Mouse (Mus musculus) megakaryocyte, embryonic 14.5 days (primary cell): ENCODE measurements around the gene Kcnk18. TPM values are rescaled to one million over a fixed set of nuclear protein-coding genes. Genes with fewer than 3 reads are reported as not detected.

ENCODE experiments used
- H3K27me3 ChIP-seq: replicated peaks from 2 replicates; pipeline ENCODE3; 2012; ENCODE audit warnings: inconsistent platforms
- H3K36me3 ChIP-seq: replicated peaks from 2 replicates; pipeline ENCODE3; 2012; ENCODE audit warnings: low read length, inconsistent platforms, mixed read lengths
- H3K4me1 ChIP-seq: 2 replicates; pipeline ENCODE4 v1.6.1; 2012; ENCODE audit warnings: inconsistent platforms
- H3K4me3 ChIP-seq: replicated peaks from 2 replicates; pipeline ENCODE3; 2012; ENCODE audit warnings: moderate library complexity, mild to moderate bottlenecking, inconsistent platforms
- H3K9me3 ChIP-seq: 2 replicates; pipeline ENCODE4 v1.6.1; 2012; ENCODE audit warnings: inconsistent platforms
- FLI1 ChIP-seq: IDR thresholded peaks from 2 replicates; pipeline ENCODE4 v1.6.1; 2012; ENCODE audit warnings: low read length, inconsistent platforms, mixed read lengths
- GATA1 ChIP-seq: IDR thresholded peaks from 3 replicates; pipeline ENCODE4 v1.6.1; 2012; ENCODE audit warnings: mixed read lengths, low read length, inconsistent platforms, borderline replicate concordance
- polyA plus RNA-seq: library from polyadenylated mRNA; stranded (reverse); fragments of >175 nt; gene quantifications from 2 replicates; pipeline ENCODE4 v1.2.3, GENCODE M21; 2012; ENCODE audit warnings: low replicate concordance; ENCODE audit not compliant: insufficient read depth

The Kcnk18 gene
- polyA plus RNA-seq, 1 experiment, result not detected

- no peaks in the 10 kb centered on the region for H3K9me3 ChIP-seq
- no peaks in the 10 kb centered on the region for H3K36me3 ChIP-seq
- no peak overlapping the region for H3K4me3 ChIP-seq
- peaks cover 16% of the 10 kb centered on the region for H3K4me1 ChIP-seq
- peaks cover 82% of the 10 kb centered on the region for H3K27me3 ChIP-seq
- TF ChIP-seq FLI1 (no peak), GATA1 (no peak)
These were observed 28.4 kb upstream of the Kcnk18 start for GRCm38 (mm10) chr19:59190431-59191122.

GRCm38 (mm10) chr19:59191123-59191505 lies 27.9 kb upstream of the Kcnk18 start:
- Histone ChIP-seq H3K27me3 (peaks cover 82% of the 10 kb centered on the region), H3K9me3 (no peaks in the 10 kb centered on the region), H3K4me3 (no peak overlapping the region), H3K4me1 (peaks cover 16% of the 10 kb centered on the region), H3K36me3 (no peaks in the 10 kb centered on the region)
- TF ChIP-seq GATA1 (no peak), FLI1 (no peak)

GRCm38 (mm10) chr19:59192491-59192890 lies 26.5 kb upstream of the Kcnk18 start:
- no peak overlapping the region for H3K4me3 ChIP-seq
- no peaks in the 10 kb centered on the region for H3K36me3 ChIP-seq
- H3K4me1 ChIP-seq, result peaks cover 16% of the 10 kb centered on the region
- TF ChIP-seq GATA1 (no peak), FLI1 (no peak)
- peaks cover 84% of the 10 kb centered on the region for H3K27me3 ChIP-seq
- 0 out of 2 replicates have a peak, but pooled peaks cover 5% of the 10 kb centered on the region for H3K9me3 ChIP-seq

DNA sequence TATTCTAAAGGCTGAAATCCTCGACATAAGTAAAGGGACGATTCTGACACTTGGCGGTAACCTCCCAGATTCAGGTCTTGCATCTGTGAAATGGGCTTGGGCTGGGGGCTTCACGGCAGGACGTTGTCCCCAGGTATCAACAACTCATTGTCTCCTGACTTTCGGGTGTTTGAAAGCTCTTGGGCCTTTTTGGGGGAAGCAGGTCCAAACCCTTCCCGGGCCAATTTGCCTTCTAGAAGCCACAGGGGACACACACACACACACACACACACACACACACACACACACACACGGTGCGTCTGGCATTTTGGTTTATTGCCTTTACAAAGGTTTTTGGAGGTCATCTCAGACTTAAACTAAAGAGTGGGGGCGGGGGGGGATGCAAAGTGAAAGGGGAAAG lies 25.6 kb upstream of the Kcnk18 start:
- H3K4me3 ChIP-seq, result peak overlapping the region; percentile 86
- TF ChIP-seq GATA1 (no peak), FLI1 (no peak)
- peaks cover 16% of the 10 kb centered on the region for H3K4me1 ChIP-seq
- H3K27me3 ChIP-seq, result peaks cover 87% of the 10 kb centered on the region
- H3K36me3 ChIP-seq, result no peaks in the 10 kb centered on the region
- 0 out of 2 replicates have a peak, but pooled peaks cover 5% of the 10 kb centered on the region for H3K9me3 ChIP-seq

- Histone ChIP-seq H3K36me3 (no peaks in the 10 kb centered on the region), H3K4me1 (peaks cover 16% of the 10 kb centered on the region), H3K4me3 (peak overlapping the region; percentile 86), H3K9me3 (peaks cover 9% of the 10 kb centered on the region), H3K27me3 (peaks cover 83% of the 10 kb centered on the region)
- TF ChIP-seq FLI1, result no peak
- TF ChIP-seq GATA1, result no peak
These were observed 24.8 kb upstream of the Kcnk18 start for GRCm38 (mm10) chr19:59193986-59194820.

DNA sequence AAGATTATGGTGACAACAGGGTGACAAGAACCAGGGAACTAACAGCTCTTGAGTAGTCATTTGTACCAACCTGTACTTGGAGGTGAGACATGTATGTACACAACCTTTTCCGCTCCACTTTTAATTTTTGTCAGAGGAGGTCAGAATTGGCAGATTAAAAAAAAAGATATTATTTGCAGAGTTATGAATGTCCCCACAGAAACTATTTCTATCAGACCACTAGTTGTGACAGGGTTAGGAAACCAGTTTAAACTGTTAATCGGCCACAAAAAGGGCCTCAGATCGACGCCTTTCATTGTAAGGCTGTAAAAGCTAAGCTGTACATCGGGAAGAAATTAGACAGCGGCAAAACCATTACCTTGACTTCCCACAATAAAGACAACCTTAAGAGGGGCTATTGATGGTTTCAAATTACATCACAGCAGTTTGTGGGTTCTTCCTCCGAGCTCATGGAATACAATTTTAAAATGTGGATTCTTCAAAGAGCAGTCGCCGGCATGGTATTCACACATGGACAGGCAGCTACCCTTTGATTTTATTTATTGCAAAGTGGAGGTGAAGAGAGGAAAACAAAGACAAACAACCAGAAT lies 23.7 kb upstream of the Kcnk18 start:
- peaks cover 79% of the 10 kb centered on the region for H3K27me3 ChIP-seq
- no peaks in the 10 kb centered on the region for H3K36me3 ChIP-seq
- H3K4me1 ChIP-seq, result peaks cover 16% of the 10 kb centered on the region
- no peak overlapping the region for H3K4me3 ChIP-seq
- peaks cover 17% of the 10 kb centered on the region for H3K9me3 ChIP-seq
- TF ChIP-seq GATA1, result no peak
- TF ChIP-seq FLI1, result no peak

DNA sequence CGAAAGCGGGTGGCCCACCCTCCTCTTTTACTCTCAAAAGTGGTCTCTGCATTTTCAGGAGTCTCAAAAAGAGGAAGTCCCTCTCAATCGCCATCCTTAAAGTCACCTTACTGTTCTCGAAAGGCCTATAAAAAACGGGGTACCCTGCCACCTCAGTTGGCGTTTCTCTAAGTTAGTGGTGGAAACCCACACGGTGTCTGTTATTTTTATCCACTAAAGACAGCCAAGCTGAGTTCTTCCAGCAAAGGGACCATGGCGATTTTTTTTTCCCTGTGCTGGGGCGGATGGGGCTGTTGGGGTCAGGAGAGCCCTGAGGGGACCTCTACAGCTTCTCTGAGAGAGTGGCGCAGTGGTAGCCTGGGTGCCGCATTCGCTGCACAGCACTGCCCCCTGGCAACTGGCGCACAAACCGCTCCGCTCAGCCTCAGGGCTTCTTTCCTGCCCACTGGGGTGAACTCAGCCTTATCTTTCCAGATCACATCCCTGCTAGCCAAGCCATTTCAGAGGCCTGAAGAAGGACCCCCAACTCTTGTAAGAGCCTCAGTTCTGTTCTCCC lies 22.8 kb upstream of the Kcnk18 start:
- no peak for TF ChIP-seq GATA1
- TF ChIP-seq FLI1, result no peak
- Histone ChIP-seq H3K4me1 (peaks cover 16% of the 10 kb centered on the region), H3K27me3 (peaks cover 69% of the 10 kb centered on the region), H3K4me3 (no peak overlapping the region), H3K36me3 (no peaks in the 10 kb centered on the region), H3K9me3 (peaks cover 17% of the 10 kb centered on the region)

DNA sequence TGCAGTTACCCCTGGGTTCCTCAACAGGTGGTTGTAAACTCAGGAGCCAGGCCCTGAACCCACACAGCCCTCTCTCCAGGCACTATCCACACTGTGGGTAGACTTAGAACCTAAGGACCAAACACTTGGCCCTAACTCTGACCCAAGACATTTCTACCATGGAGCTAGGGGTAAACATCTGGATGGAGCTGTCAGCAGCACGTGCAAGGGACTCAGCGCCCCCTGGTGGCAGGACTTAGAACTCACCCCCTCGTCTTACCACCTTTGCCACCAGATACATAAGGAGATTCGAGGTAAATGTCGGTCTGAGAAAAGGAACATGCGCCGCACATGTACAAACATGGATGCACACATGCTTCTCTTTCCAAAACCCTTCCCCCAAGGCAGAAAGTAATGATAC lies 20.9 kb upstream of the Kcnk18 start:
- H3K27me3 ChIP-seq, result peaks cover 63% of the 10 kb centered on the region
- H3K36me3 ChIP-seq, result no peaks in the 10 kb centered on the region
- H3K9me3 ChIP-seq, result peaks cover 17% of the 10 kb centered on the region
- peaks cover 14% of the 10 kb centered on the region for H3K4me1 ChIP-seq
- TF ChIP-seq GATA1, result no peak
- no peak for TF ChIP-seq FLI1
- H3K4me3 ChIP-seq, result no peak overlapping the region

- Histone ChIP-seq H3K4me3 (no peak overlapping the region), H3K9me3 (no peaks in the 10 kb centered on the region), H3K36me3 (no peaks in the 10 kb centered on the region), H3K4me1 (peaks cover 4% of the 10 kb centered on the region; the same call in 1 of the 2 replicates), H3K27me3 (peaks cover 27% of the 10 kb centered on the region)
- TF ChIP-seq GATA1 (no peak), FLI1 (no peak)
These were observed 10.5 kb upstream of the Kcnk18 start for GRCm38 (mm10) chr19:59208475-59208874.
